Mouse (Mus musculus) midbrain, embryonic 14.5 days (tissue): ENCODE data around the gene Evx2. TPM values are rescaled to one million over a fixed set of nuclear protein-coding genes. Genes with fewer than 3 reads are reported as not detected.

Experiments
- ATAC-seq: fragments of 200-750 bp; cut with Nextera tagmentation; 2 replicates; pipeline ENCODE4 v1.8.0; 2017; ENCODE audit warnings: moderate number of reproducible peaks, moderate library complexity; ENCODE audit not compliant: low FRiP score, low TSS enrichment
- DNase-seq: peaks from one replicate; pipeline ENCODE4 v3.0.0-alpha.2; 2015
- H3K27ac ChIP-seq: fragments of 300-500 bp; sonication (generic); replicated peaks from 2 replicates; pipeline ENCODE4 v1.5.1; 2014; ENCODE audit warnings: mild to moderate bottlenecking, low read depth, low read length, moderate library complexity
- H3K27me3 ChIP-seq: fragments of 300-500 bp; sonication (generic); 2 replicates; pipeline ENCODE4 v1.6.1; 2014; ENCODE audit warnings: low read length, control low read depth, mixed read lengths; ENCODE audit not compliant: control insufficient read depth, insufficient read depth
- H3K36me3 ChIP-seq: fragments of 300-500 bp; sonication (generic); 2 replicates; pipeline ENCODE4 v1.6.1; 2014; ENCODE audit warnings: low read length, control low read depth; ENCODE audit not compliant: control insufficient read depth, insufficient read depth
- H3K4me1 ChIP-seq: fragments of 300-500 bp; sonication (generic); 2 replicates; pipeline ENCODE4 v1.6.1; 2014; ENCODE audit warnings: mild to moderate bottlenecking, antibody characterized with exemption, low read length, control low read depth; ENCODE audit not compliant: control insufficient read depth, insufficient read depth
- H3K4me2 ChIP-seq: fragments of 300-500 bp; sonication (generic); 2 replicates; pipeline ENCODE4 v1.6.1; 2014; ENCODE audit warnings: mild to moderate bottlenecking, low read length, moderate library complexity
- H3K4me3 ChIP-seq: fragments of 300-500 bp; sonication (generic); replicated peaks from 2 replicates; pipeline ENCODE4 v1.5.1; 2014; ENCODE audit warnings: low read depth, low read length
- H3K9ac ChIP-seq: fragments of 300-500 bp; sonication (generic); replicated peaks from 2 replicates; pipeline ENCODE4 v1.6.1; 2014; ENCODE audit warnings: mild to moderate bottlenecking, low read length, moderate library complexity
- H3K9me3 ChIP-seq: fragments of 300-500 bp; sonication (generic); 2 replicates; pipeline ENCODE4 v1.6.1; 2016; ENCODE audit warnings: low read length, control low read depth, mixed read lengths; ENCODE audit not compliant: control insufficient read depth
- WGBS: fragments of 180-500 bp; shearing (Covaris S2); extraction: QIAGEN DNeasy Blood & Tissue Kit; methylation state at CpG from one replicate; pipeline ENCODE4 v1.1.7; 2014; 5-methylcytosine and 5-hydroxymethylcytosine counted together
- polyA plus RNA-seq: library from polyadenylated mRNA; unstranded; fragments of >200 nt; fragmentation: Nextera tagmentation; extraction: Ambion mirVana; gene quantifications from 2 replicates; pipeline ENCODE4 v1.2.1, GENCODE M21; 2014

The Evx2 gene
- polyA plus RNA-seq, 1 experiment from 2014 or later: 1.2 TPM

DNA sequence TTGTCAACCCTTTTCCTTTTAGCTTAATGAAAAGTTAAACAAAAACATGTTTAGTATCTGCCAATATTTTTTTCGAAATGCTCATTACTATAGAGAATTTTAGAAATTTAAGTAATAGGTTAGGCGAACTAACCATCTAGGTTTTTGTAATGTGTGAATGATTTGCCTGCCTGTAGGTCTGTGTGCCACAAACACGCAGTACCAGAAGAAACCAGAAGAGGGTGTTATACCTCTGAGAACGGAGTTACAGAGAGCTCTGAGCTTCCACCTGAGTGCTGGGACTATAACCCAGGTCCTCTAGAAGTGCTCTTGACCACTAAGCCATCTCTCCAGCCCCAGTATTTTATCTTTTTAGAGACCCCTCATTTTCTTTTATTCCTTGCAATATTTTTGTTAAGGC lies 23.9 kb downstream of the Evx2 start:
- WGBS: 75% methylated on average over 4 of the region's 4 CpGs
- H3K4me3 ChIP-seq: no peak overlapping the region
- H3K36me3 ChIP-seq: no peaks in the 10 kb centered on the region
- H3K27ac ChIP-seq: no peak overlapping the region
- no peak overlapping the region for H3K9ac ChIP-seq
- ATAC-seq (no peak), DNase-seq (no peak)
- no peaks in the 10 kb centered on the region for H3K27me3 ChIP-seq
- H3K9me3 ChIP-seq: no peaks in the 10 kb centered on the region
- H3K4me1 ChIP-seq: no peaks in the 10 kb centered on the region
- no peak overlapping the region for H3K4me2 ChIP-seq

DNA sequence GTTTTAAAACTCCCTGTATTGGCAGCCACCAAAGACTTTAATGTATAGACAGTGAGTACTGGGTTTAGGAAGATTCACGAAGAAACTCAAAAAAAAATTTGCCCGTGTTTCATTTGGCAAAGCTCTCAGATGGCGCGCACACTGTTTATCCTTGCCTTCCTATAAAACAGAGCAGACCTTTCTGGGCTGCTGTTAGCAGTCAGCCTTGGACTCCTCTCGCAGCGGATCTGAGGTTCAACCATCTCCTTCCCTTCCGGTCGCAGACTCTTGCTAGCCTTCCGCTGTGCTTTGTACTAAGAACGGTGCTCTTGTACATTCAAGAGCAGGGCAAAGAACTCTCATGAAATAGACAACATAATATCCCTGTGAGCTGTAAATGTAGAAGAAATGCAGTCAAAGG lies 39.0 kb downstream of the Evx2 start:
- DNase-seq: no peak
- no peaks in the 10 kb centered on the region for H3K4me1 ChIP-seq
- 91% methylated on average over 10 of the region's 10 CpGs for WGBS
- no peak for ATAC-seq
- no peaks in the 10 kb centered on the region for H3K27me3 ChIP-seq
- H3K4me3 ChIP-seq: no peak overlapping the region
- no peaks in the 10 kb centered on the region for H3K9me3 ChIP-seq
- H3K36me3 ChIP-seq: no peaks in the 10 kb centered on the region
- H3K27ac ChIP-seq: no peak overlapping the region
- no peak overlapping the region for H3K9ac ChIP-seq
- H3K4me2 ChIP-seq: no peak overlapping the region

GRCm38 (mm10) chr2:74619676-74620246 lies 39.6 kb downstream of the Evx2 start:
- H3K4me1 ChIP-seq: no peaks in the 10 kb centered on the region
- no peak overlapping the region for H3K4me2 ChIP-seq
- H3K27me3 ChIP-seq: no peaks in the 10 kb centered on the region
- no peak overlapping the region for H3K27ac ChIP-seq
- ATAC-seq (no peak), DNase-seq (no peak)
- H3K4me3 ChIP-seq: no peak overlapping the region
- no peak overlapping the region for H3K9ac ChIP-seq
- 92% methylated on average over 3 of the region's 3 CpGs for WGBS
- H3K36me3 ChIP-seq: no peaks in the 10 kb centered on the region
- no peaks in the 10 kb centered on the region for H3K9me3 ChIP-seq

- no peaks in the 10 kb centered on the region for H3K4me1 ChIP-seq
- no peak overlapping the region for H3K4me2 ChIP-seq
- H3K9me3 ChIP-seq: no peaks in the 10 kb centered on the region
- no peak for ATAC-seq
- no peaks in the 10 kb centered on the region for H3K27me3 ChIP-seq
- no peak overlapping the region for H3K9ac ChIP-seq
- no peak for DNase-seq
- 88% methylated on average over 9 of the region's 9 CpGs for WGBS
- no peak overlapping the region for H3K4me3 ChIP-seq
- no peaks in the 10 kb centered on the region for H3K36me3 ChIP-seq
- H3K27ac ChIP-seq: no peak overlapping the region
These were observed 41.7 kb downstream of the Evx2 start for GRCm38 (mm10) chr2:74617706-74618105.

DNA sequence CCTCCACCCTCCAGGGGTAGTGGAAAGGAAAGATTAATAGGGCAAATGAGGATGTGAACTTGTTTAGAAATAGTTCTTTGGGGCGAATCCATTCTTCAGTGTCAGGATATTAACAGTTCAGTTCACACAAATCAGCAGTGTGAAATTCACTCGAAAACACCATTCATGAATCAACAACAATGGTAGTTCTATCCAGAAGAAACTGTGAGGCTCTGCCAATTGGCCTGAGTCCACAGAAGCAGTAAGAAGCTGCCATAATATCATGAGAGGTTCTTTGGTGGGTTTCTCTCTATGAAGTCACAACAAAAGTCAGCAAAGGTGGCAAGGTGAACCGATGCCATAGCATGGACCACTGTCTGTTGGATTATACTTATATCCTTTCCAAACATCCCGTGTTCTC lies 48.0 kb downstream of the Evx2 start:
- 84% methylated on average over 4 of the region's 4 CpGs for WGBS
- Histone ChIP-seq H3K27ac (no peak overlapping the region), H3K9ac (no peak overlapping the region), H3K9me3 (no peaks in the 10 kb centered on the region), H3K4me3 (no peak overlapping the region), H3K4me1 (no peaks in the 10 kb centered on the region), H3K27me3 (no peaks in the 10 kb centered on the region), H3K36me3 (no peaks in the 10 kb centered on the region), H3K4me2 (no peak overlapping the region)
- DNase-seq (no peak), ATAC-seq (no peak)

DNA sequence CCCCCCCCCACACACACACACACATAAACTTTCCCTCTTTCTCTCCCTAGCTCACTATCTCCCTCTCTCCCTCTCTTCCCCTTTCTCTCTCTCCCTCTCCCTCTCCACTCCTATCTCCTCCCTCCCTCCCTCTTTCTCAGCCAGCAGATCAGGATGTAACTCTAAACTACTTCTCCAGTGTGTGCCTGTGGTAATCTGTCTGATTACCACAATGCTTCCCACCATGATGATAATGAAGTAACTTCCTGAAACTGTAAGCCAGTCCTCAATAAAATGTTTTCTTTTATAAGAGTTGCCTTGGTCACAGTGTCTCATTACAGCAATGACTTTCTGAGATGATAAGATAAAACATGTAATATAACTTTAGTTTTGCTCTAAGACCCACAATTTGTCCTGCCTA lies 50.0 kb downstream of the Evx2 start:
- no peak for ATAC-seq

GRCm38 (mm10) chr2:74606087-74606760 lies 53.1 kb downstream of the Evx2 start:
- Histone ChIP-seq H3K4me3 (no peak overlapping the region), H3K9me3 (no peaks in the 10 kb centered on the region), H3K9ac (no peak overlapping the region), H3K36me3 (no peaks in the 10 kb centered on the region), H3K4me1 (no peaks in the 10 kb centered on the region), H3K27ac (no peak overlapping the region), H3K4me2 (no peak overlapping the region), H3K27me3 (no peaks in the 10 kb centered on the region)
- no peak for ATAC-seq
- no peak for DNase-seq
- WGBS: 87% methylated on average over 5 of the region's 5 CpGs

More for the DNA sequence above, 50.0 kb downstream of the Evx2 start:
- no peaks in the 10 kb centered on the region for H3K36me3 ChIP-seq
- H3K9me3 ChIP-seq: no peaks in the 10 kb centered on the region
- H3K27ac ChIP-seq: no peak overlapping the region
- no peaks in the 10 kb centered on the region for H3K4me1 ChIP-seq
- no peak for DNase-seq
- no peak overlapping the region for H3K9ac ChIP-seq
- H3K4me2 ChIP-seq: no peak overlapping the region
- no peaks in the 10 kb centered on the region for H3K27me3 ChIP-seq
- H3K4me3 ChIP-seq: no peak overlapping the region

GRCm38 (mm10) chr2:74604011-74604410 lies 55.3 kb downstream of the Evx2 start:
- no peaks in the 10 kb centered on the region for H3K27me3 ChIP-seq
- H3K27ac ChIP-seq: no peak overlapping the region
- no peak overlapping the region for H3K4me2 ChIP-seq
- ATAC-seq (no peak), DNase-seq (no peak)
- H3K9ac ChIP-seq: no peak overlapping the region
- 32% methylated on average over 3 of the region's 3 CpGs for WGBS
- no peaks in the 10 kb centered on the region for H3K4me1 ChIP-seq
- H3K4me3 ChIP-seq: no peak overlapping the region
- no peaks in the 10 kb centered on the region for H3K36me3 ChIP-seq
- no peaks in the 10 kb centered on the region for H3K9me3 ChIP-seq
